Mouse (Mus musculus) R1 (cell line): ENCODE results near the gene Abhd16a.
"Not testable (repeated sequence)": the region's sequence is repeated elsewhere in the genome, so short reads cannot be mapped to it uniquely, and the experiment has no call there.

Experiments
- DNase-seq: peaks from one replicate; pipeline ENCODE4 v3.0.0-alpha.2; 2018; ENCODE audit warnings: low read depth, low spot score

The Abhd16a gene

DNA sequence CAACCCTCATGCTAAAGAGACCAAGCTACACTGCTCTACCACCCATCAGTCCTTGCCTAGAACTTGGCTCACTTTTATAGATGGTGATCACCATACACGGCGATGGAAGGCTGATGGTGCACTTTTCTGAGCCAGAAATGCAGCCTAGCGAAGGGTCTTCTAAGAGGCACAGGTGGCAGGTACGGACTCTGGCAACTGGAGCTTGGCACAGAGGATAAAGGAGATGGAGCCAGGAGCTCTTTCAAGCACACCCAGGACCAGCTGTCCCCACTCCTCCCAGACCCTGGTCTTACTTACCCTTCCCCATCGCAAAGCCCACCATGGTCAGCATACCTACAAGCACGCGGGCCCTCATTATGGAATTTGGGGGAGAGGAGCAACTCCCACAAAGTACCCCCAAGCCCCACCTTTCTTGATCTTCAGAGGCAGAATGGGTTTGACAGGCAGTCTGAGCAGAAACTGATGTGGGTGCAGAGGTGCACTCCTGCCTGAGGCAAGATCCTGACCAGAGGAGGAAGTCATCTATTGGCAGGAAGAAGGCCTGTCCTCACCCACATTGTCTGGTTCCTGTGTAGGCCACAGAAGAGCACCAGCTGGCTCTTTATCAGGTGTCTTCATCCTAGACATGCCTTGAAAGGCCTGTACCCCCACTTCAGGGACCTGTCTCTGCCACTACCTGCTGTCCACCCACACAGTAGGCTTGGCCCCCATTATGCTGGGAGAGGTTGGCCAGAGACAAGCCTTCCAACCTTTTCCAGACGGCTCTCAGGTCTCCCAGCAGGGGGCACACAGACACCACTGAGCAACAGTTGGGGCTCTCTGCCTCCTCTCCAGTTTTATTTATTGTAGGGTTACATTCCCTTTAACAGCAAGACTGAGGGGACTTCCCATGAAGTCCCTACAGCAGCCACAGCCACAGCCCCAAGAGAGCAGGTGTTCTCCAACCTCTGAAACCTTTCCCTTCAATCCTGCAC is 26.3 kb downstream of the Abhd16a start, which contains the start of gene Ly6g5b:
Gene Ly6g5b (minus strand): TSS at position 383 of the 974 bp plus-strand sequence.
- no peak for DNase-seq

DNA sequence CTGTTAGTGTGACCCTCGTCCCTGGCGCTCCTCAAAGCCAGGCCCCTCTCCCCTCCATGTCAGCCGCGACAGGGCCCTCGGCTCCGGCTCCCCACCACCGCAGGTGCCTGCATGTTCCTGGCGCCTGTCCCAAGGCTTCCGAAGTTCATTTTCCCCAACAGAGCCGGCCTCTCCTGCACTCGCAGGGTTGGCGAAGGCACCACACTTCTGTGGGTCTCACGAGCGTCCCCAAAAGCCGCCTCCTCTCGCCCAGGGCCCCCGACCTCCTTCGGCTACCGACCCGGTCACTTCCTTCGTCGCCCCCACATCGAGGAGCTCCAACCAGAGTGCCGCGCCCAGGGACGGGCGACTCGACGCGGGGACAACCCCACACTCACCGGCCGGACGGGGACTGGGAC is 31.7 kb downstream of the Abhd16a start:
- DNase-seq: no peak

DNA sequence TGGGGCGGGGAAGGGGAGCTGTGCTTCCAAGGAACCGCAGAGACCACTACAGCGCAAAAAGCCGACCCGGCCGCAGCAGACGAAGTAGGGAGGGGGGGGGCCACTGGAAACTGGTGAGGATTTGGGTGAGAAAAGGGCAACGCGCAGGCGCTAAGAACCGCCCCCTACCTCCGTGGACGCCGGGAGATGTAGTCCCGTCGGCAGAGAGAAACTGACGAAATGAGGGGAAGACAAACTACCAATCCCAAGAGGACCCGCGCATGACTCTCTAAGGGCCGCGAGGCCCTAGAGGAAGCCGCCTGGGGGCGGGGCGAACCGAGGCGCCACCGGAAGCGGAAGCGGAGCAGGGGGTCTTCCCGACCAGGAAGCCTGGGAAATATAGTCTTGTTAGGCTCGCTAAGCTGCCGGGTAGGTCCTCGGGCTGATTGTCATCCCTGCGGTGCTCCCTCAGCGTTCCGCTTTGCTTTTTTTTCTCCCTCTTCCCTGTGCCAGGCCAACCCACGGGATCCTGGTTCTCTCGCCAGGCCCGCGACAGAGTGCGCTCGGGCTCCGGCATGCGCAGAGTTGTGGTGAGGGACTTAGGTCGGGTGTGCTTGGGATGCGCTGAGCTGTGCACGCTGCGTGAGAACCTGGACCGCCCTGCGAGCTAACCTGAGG is 32.2 kb downstream of the Abhd16a start, which contains the start of gene Gpank1:
Gene Gpank1 (plus strand): TSS at position 313 of the 657 bp plus-strand sequence.
- DNase-seq: peak; percentile 100

DNA sequence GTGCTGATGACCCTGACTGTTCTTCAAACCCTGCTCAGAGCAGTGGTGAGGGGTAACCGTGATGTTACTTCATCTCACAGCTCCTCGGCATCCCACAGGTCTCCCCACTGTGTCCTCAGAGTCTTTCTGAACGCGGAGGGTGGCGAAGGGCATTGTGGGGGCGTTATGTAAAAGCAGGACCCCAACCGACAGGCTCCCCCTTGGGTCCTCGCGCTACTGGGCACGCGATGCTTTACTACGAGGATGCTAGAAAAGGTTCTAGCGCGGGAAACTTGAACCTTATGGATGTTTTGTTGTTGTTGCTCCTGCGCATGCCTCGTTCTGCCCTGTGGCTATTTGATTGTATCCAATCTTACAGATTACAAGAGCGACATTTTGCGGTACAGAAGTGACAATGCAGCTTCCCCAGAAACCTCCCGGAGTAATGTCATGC is 32.8 kb downstream of the Abhd16a start, which contains the start of gene Csnk2b:
Gene Csnk2b (minus strand): TSS at position 183 of the 433 bp plus-strand sequence.
- peak; percentile 76 for DNase-seq

DNA sequence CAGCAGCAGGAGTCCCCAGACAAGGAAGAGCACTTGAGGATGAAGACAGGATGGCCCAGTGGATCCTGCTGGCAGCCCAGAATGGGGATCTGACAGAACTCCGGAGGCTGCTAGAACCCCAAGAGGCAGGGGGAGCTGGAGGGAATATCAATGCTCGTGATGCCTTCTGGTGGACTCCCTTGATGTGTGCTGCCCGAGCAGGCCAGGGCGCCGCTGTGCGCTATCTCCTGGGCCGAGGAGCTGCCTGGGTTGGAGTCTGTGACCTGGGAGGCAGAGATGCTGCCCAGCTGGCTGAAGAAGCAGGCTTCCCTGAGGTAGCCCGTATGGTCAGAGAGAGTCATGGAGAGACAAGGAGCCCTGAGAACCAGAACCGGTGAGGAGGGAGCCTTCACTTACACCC is 34.2 kb downstream of the Abhd16a start:
- not testable (repeated sequence) for DNase-seq

DNA sequence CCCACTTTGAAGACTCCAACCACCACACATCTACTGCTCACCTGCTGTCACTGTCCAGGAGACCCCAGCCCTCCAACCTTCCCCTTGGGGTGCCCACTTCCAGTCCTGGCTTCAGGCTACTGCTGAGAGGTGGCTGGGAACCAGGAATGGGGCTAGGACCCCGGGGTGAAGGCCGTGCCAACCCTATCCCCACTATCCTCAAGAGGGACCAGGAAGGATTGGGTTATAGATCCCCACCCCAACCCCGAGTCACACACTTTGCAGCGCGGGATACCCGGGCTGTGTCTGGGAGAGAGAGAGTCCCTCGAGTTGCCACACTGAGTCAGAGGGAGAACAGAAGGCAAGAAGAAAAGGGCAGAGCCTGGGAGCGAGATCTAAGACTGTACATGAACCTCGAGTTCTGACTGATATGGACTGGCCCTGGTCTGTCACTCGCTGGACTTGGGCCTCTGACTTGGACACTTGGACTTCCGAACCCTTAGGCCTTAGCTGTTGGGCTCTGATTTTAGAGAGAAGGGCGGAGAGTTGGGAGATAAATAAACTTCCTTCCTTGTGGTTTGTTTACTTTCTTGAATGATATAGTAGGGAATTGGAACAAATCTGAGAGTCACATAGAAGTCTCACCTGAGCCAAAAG is 35.3 kb downstream of the Abhd16a start:
- not testable (repeated sequence) for DNase-seq

DNA sequence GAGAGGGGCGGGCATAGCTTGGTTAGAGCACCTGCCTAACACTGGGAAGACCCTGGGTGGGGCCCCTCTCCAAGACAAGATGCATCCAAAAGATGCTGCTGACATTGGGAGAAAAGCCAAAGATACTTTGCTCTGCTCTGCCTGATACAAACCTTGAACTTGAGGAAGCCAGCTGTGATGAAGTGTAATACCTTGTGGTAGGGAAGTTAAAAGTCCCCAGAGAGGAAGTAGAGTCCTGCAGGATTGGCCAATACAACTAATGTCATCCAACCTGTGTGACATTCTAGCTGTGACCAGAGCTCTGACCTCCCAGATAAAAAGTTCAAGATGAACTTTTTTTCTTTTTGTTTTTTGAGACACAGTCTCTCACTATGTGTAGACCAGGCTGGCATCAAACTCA is 36.0 kb downstream of the Abhd16a start:
- no peak for DNase-seq

DNA sequence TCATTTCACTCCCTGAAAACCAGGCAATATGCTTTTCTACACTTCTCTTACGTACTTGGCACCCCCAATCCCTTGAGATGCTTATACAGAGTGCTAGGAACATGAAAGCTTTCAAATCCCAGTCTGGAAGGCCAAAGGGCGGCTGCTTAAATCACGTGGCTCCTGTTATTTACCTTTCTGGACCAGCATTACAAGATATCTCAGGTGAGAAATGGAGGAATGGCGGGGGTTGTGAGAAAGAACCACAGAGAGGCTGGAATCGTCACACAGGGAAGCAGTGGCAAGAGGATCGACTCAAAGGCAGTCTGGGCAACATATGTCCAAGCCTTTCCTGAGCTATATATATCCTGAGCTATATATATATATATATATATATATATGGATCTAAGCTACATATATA is 36.5 kb downstream of the Abhd16a start:
- DNase-seq: no peak

DNA sequence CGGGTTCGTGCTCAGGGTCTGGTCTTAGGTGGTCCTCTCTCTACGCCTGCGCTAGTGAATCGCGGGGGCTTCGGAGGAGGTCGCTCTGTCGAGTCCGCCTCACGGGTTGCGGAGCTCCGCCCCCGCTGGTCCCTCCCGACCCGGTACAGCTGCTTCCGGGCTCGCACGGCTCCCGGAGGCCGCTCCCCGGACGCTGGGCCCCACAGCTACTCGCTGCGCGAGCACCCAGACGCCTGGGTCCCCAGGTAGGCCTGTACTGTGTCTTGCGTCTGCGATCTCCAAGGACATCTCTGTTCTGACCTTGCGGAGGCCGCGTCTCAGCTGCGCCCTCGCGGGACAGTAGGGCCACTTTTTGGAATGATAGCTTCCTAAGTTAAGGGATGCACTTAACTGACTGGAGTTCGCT is 37.1 kb downstream of the Abhd16a start, which contains the start of gene D17H6S53E:
Gene D17H6S53E (plus strand): TSS at position 168 of the 406 bp plus-strand sequence.
- no peak for DNase-seq

DNA sequence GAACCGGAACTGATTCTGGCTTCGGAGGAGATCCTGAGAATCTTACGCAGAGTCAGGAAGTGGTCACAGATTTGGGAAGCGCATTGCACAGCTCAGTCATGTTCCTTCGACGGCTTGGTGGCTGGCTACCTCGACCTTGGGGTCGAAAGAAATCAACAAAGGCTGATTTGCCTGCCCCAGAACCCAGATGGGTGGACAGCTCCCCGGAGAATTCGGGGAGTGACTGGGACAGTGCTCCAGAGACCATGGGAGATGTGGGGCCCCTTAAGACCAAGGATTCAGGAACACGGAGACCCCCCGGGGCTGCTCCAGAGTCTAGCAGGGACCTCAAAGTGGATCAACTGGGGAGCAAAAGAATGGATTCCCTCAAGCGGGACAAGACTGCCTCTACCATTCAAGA is 38.0 kb downstream of the Abhd16a start:
- no peak for DNase-seq

DNA sequence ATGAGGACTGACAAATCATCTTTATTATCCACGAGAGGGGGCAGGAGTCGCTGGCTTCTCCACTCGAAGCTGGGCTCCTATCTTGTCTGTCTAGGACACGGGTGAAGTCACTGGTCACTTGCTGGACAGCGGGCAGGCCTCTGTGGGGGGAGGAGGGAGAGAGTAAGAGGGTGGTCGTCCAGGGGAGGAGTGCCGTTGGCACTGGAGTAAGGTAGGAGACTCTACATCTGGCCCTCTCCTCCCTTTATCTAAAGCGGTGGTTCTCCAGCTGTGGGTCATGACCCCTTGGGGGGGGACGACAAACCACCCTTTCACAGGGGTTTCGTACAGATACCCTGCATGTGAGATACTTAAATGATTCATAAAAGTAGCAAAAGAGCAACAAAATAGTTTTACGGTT is 39.9 kb downstream of the Abhd16a start:
- no peak for DNase-seq

DNA sequence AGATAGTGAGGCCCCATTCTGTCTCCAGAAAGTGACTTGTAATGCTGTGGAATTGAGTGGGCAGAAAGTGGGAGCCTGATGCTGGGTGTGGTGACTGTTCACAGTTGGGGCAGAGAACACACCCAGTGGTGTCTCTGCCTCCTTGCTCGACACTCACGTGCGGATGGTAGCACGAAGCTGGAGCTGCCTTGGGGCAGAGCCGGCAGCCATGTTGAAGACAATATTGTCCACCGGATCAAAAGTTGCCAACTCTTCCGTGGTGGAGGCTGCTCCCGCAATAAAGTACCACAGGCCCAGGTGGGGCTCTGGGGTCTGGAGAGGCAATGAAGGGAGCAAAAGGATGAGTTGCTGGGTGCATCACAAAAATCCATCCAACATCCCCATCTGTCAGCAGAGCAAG is 42.0 kb downstream of the Abhd16a start:
- DNase-seq: no peak

DNA sequence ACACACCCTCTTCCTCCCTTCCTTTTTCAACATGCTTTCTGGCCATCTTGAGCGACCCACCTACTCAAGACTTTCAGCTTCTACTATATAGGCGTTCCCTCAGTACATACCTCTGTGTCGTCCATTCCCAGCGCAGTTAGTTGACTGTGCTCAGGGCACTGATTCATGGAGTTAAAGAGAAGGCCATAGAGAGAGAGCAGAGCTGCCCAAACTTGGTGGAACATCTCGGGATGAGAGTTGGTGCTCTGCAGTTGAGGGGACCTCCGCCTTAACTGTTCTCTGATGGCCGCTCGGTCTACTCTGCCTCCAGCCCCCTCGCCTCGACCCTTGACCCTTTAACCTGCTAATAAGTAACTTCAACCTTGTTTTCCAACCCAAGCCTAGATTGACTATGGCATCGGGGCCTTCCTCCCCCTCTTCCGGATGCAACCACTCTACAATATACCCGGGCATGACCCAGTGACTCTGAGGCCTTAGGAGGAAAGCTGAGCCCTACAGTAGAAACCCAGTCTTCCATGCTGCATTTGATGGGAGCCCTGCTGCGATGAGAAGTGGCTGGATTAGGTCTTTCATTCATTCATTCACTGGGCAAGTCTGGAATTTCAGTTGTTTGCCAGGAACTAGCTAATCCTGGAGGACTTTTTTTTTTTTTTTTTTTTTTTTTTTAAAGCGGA is 42.6 kb downstream of the Abhd16a start, which contains the start of gene Apom:
Gene Apom (minus strand): TSS at position 551 of the 674 bp plus-strand sequence.
- DNase-seq: peak; percentile 60

DNA sequence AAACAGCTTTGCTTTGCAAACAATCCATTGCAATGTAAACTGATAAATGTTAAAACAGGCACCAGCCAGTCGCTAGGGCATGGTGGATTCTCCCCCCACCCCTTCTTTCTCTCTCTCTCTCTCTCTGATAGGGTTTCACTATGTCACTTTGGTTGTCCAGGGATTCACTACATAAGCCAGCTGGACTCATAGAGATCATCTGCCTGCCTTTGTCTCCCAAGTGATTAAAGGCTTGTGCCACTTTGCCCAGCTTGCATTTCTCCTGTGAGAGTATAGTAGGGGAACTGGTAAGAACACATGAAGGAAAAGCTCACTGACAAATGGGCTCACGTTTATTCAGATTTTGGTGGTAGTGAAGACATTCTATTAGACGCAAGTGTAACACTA is 43.1 kb downstream of the Abhd16a start:
- no peak for DNase-seq

DNA sequence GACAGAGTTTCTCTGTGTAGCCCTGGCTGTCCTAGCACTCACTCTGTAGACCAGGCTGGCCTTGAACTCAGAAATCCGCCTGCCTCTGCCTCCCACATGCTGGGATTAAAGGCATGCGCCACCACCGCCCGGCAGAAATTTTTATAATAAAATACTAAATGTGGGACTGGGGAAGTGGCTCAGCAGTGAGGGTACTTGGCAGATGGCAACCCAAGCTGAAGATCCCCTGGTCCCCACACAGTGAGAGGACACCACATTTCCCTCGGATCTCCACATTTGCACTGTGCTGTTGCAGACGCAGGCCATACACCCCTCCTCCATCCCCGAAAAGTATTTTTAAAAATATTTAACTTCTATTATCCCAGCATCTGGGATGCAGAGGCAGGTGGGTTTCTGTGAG is 44.5 kb downstream of the Abhd16a start:
- DNase-seq: no peak

DNA sequence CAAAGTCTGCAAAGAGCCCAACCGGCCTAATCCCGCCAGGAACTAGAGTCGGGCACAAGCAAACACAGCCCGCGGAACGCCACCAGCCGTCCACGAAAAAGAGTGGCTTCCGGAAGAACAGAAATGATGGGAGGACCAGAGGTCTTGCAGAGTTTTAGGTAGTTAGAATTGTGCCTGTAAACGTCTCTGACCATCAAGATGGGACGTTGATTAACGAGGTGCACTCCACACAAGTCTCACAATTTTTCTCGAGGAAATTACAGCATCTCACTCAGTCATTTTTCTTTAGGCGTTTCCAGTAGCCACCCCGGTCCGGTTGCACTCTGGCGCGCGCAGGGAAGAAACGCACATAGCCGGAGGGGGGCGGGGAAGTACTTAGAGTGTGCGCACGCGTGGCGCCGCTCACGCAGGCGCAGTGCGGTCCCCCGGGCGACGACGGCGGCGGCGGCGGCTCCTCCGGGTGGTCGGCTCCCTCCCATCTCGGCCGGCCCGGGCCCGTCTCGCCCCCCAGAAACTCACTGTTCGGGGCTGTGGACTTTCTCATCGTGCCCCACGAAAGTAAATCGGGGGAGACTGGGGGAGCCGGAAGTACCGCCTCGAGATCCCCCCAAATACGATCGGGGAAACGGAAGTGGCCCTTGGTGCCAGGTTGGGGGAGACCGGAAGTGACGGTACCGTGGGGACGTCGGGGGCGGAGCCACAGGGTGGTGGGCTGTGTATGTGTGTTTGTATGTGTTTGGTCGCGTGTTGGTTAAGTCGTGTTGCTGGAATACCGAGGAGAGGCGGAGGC is 45.9 kb downstream of the Abhd16a start, which contains the start of gene Bag6:
Gene Bag6 (plus strand): TSS at position 378 of the 790 bp plus-strand sequence.
- peak; percentile 97 for DNase-seq

DNA sequence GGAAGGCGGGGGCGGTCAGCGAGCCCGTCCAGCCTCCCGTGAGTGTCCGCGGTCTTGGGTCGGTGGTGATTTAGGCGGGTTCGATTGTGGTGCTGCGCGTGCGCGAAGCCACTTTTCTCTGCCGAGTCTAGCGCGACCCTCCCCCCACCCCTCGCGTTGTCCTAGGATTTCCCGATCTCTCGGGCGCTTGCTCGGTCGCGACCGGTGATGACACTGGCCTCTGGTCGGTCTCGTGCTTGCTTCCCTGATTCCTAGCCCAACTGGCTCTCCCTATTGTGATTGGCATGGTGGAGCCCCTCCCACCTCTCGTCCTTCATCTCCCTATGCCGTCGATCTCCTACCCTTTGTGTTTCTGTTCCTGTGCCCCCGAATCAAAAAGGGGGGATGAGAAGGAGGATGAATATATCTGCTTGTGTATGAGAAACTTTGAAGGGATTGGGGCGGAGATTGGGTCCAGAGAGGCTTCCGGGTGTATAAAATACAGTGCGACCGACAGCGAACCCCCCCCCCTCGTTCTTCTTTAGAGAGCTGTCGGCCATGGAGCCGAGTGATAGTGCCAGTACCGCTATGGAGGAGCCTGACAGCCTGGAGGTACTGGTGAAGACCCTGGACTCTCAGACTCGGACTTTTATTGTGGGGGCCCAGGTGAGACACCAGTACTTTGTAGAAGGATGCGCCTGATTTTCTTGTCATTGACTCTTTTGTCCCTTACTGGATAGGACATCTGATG is 46.7 kb downstream of the Abhd16a start:
- peak; percentile 83 for DNase-seq

DNA sequence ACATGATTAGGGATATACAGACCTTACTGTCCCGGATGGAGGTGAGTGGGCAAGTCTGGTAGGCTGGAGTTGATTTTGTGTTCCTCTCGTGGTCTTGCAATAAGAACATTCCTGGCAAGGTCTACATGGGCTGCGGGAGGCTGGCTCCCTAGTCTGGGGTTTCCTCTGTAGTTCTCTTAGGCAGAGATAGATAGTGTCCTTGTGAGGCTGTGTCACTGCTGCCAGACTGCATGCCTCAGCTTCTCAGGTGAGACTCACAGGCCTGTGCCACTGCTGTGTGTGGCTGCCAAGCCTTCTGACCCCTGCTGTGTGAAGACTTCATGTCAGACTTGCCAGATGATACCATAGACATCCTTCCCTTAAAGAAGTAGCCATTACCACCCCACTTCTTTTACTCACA is 50.2 kb downstream of the Abhd16a start:
- DNase-seq: no peak

DNA sequence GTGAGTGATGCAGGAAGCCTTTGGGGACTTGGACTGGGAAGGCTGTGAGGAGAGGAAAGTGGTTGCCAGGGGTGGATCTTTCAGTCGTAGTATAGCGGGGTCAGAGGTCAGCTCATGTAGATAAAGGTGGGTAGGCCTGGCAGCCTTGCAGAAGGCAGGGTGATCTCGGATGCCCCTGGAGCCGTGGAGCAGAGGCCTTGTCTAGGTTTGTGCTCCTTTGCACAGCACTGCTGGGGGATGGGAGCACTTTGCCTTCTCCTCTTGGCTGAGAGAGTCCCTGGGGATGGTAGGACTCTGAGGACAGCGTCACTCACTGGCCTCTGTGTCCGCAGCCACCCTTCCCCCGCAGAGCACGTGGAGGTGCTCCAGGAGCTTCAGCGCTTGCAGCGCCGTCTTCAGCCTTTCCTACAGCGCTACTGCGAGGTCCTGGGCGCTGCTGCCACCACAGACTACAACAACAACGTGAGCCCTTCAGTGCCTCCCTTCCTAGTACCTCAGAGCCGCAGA is 51.5 kb downstream of the Abhd16a start:
- no peak for DNase-seq
